Mouse (Mus musculus): ENCODE measurements around the gene Fam169b. TPM values are rescaled to one million over a fixed set of nuclear protein-coding genes. Genes with fewer than 3 reads are reported as not detected.

Fam169b gene
- total RNA-seq, 2 experiments from 2014 or later: 0.26 TPM; not detected in 1

GRCm38 (mm10) chr7:68408611-68409010, 135.0 kb downstream of the Fam169b start:
- no peak for DNase-seq

Other genes with a start within 250 kb of the Fam169b start
- gene Pgpep1l, start 9.6 kb upstream of the Fam169b start, total RNA-seq (2021): not detected

Data from adrenal gland, postnatal 36 days (tissue).